Mouse (Mus musculus): ENCODE results near the gene Gpsm2.

- no peak for TF ChIP-seq CTCF (IDR thresholded peaks at IDR 0.05)
- TF ChIP-seq EP300 (IDR thresholded peaks at IDR 0.05) = no peak
Measured at GRCm38 (mm10) chr3:108698662-108699061, 23.4 kb downstream of the Gpsm2 start.

All from lung, postnatal 0 days (tissue).